Mouse (Mus musculus) cerebellum, adult 2 months (tissue): ENCODE data around the gene Pgrmc2.

Experiments
- CTCF ChIP-seq: fragments of 200-500 bp; IDR thresholded peaks from 2 replicates; pipeline ENCODE4 v1.5.1; 2011; ENCODE audit warnings: low read depth, mild to moderate bottlenecking, control low read depth, low read length, moderate library complexity, borderline replicate concordance; ENCODE audit not compliant: insufficient read depth
- POLR2A ChIP-seq: fragments of 200-500 bp; IDR thresholded peaks from 2 replicates; pipeline ENCODE4 v1.6.1; 2011; ENCODE audit warnings: low read length, control low read depth, borderline replicate concordance; ENCODE audit not compliant: insufficient read depth

- TF ChIP-seq POLR2A (no peak), CTCF (no peak)
Measured at GRCm38 (mm10) chr3:41021980-41022379, 60.9 kb downstream of the Pgrmc2 start.
